Mouse (Mus musculus): ENCODE results near the gene Exoc4. TPM values are rescaled to one million over a fixed set of nuclear protein-coding genes. Genes with fewer than 3 reads are reported as not detected.

Exoc4 gene
- total and polyA plus RNA-seq, 3 experiments: 31.2 to 46.4 (median 41.9) TPM

DNA sequence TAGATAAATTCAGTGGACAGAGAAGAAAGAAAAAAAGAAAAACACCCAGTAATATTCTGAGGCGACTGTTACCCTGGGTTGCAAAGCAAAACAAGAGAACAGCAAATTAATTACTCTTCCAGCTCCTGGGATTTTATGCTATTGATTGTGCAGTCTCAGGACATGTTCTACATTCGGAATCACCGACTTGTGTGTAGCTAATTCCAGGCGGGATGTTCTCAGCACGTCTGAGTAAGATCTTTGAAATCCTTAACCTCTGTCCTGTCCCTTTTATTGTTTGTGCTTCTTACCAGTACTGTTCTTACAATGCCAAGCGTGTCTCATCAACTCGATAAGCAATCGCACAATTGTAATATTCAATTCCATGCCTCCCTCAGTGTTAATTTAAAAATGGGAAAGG is 664.6 kb downstream of the Exoc4 start:
- H3K36me3 ChIP-seq (replicated peaks in 1 of 2; ENCODE audit: control insufficient read depth in 1 of 2, insufficient read depth in 1 of 2, low read length in 1 of 2): peaks cover 0 to 5% of the 10 kb centered on the region in 2 experiments
- TF ChIP-seq MYC (IDR thresholded peaks at IDR 0.05; ENCODE audit: low read depth, low read length): no peak
- no peak for TF ChIP-seq MEF2A (IDR thresholded peaks at IDR 0.05; ENCODE audit: borderline replicate concordance, low read depth, low read length)
- TF ChIP-seq RAD21 (IDR thresholded peaks at IDR 0.05; ENCODE audit: low read depth, low read length): no peak
- no peak for TF ChIP-seq E2F4 (IDR thresholded peaks at IDR 0.05; ENCODE audit: insufficient replicate concordance, low read depth, low read length)

DNA sequence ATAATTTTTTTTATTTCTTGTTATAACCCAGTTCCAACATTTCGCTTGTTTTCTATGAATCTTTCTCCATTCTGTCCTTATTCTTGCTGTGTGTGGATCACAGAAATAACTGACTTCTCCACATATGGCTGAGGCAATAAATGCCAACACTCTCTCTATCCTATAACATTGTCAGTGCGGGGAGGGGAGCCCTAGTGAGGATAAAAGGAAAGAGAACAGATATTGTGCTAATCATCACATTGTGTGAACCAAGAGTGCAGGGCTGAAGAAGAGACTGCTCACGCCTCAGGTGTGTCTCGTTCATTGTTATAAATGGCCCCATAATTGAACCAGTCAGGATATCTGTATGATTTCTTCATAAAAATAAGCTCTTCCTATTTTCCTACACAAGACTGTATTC is 665.1 kb downstream of the Exoc4 start:
- H3K9me3 ChIP-seq (replicated peaks; ENCODE audit: low read length): no peaks in the 10 kb centered on the region
- no peaks in the 10 kb centered on the region for H3K4me1 ChIP-seq (ENCODE audit: control insufficient read depth in 1 of 2, insufficient read depth in 2 of 2)
- no peak overlapping the region for H3K27ac ChIP-seq (ENCODE audit: insufficient read depth, low read depth)
- H3K79me2 ChIP-seq (replicated peaks; ENCODE audit: control insufficient read depth, extremely low read depth, insufficient read depth, poor library complexity, severe bottlenecking): no peaks in the 10 kb centered on the region
- no peak overlapping the region for H3K9ac ChIP-seq (ENCODE audit: insufficient read depth, low read depth)
- in situ Hi-C loops (cut with MboI; ENCODE audit: low pct_ligation_motif_present, low pct_unique_long_range_greater_than_20kb, low sequenced_read_pairs) (no loop called here), dilution Hi-C loops (cut with MboI; ENCODE audit: extremely low pct_ligation_motif_present, extremely low pct_unique_long_range_greater_than_20kb, low sequenced_read_pairs) (no loop called here)
- peaks cover 0 to 5% of the 10 kb centered on the region in 2 experiments for H3K36me3 ChIP-seq (replicated peaks in 1 of 2; ENCODE audit: control insufficient read depth in 1 of 2, insufficient read depth in 1 of 2, low read length in 1 of 2)
- no peak for DNase-seq (ENCODE audit: extremely low read depth)
- H3K4me3 ChIP-seq (replicated peaks in 1 of 3; ENCODE audit: low read depth in 2 of 3, low read length in 2 of 3, poor library complexity in 1 of 3): no peak overlapping the region
- H3K4me2 ChIP-seq (ENCODE audit: insufficient read depth, low read depth, poor library complexity, severe bottlenecking): no peak overlapping the region
- H3K27me3 ChIP-seq (replicated peaks): no peaks in the 10 kb centered on the region
- no peak for TF ChIP-seq JUND (conservative IDR thresholded peaks at IDR 0.05; ENCODE audit: low read depth, low read length)
- TF ChIP-seq SMC3 (IDR thresholded peaks at IDR 0.05; ENCODE audit: low read depth, low read length): no peak
- TF ChIP-seq USF2 (conservative IDR thresholded peaks at IDR 0.05; ENCODE audit: low read depth, low read length): no peak
- TF ChIP-seq MAFK (IDR thresholded peaks at IDR 0.05; ENCODE audit: insufficient replicate concordance, low read length): no peak
- TF ChIP-seq PAX5 (IDR thresholded peaks at IDR 0.05; ENCODE audit: low read length): no peak

More for the DNA sequence above, 664.6 kb downstream of the Exoc4 start:
- no peaks in the 10 kb centered on the region for H3K4me1 ChIP-seq (ENCODE audit: control insufficient read depth in 1 of 2, insufficient read depth in 2 of 2)
- no peak overlapping the region for H3K4me2 ChIP-seq (ENCODE audit: insufficient read depth, low read depth, poor library complexity, severe bottlenecking)
- in situ Hi-C loops (cut with MboI; ENCODE audit: low pct_ligation_motif_present, low pct_unique_long_range_greater_than_20kb, low sequenced_read_pairs) (no loop called here), dilution Hi-C loops (cut with MboI; ENCODE audit: extremely low pct_ligation_motif_present, extremely low pct_unique_long_range_greater_than_20kb, low sequenced_read_pairs) (no loop called here)
- no peak overlapping the region for H3K27ac ChIP-seq (ENCODE audit: insufficient read depth, low read depth)
- H3K79me2 ChIP-seq (replicated peaks; ENCODE audit: control insufficient read depth, extremely low read depth, insufficient read depth, poor library complexity, severe bottlenecking): no peaks in the 10 kb centered on the region
- H3K27me3 ChIP-seq (replicated peaks): no peaks in the 10 kb centered on the region
- H3K9ac ChIP-seq (ENCODE audit: insufficient read depth, low read depth): no peak overlapping the region
- H3K9me3 ChIP-seq (replicated peaks; ENCODE audit: low read length): no peaks in the 10 kb centered on the region
- DNase-seq (ENCODE audit: extremely low read depth): no peak
- H3K4me3 ChIP-seq (replicated peaks in 1 of 3; ENCODE audit: low read depth in 2 of 3, low read length in 2 of 3, poor library complexity in 1 of 3): no peak overlapping the region

DNA sequence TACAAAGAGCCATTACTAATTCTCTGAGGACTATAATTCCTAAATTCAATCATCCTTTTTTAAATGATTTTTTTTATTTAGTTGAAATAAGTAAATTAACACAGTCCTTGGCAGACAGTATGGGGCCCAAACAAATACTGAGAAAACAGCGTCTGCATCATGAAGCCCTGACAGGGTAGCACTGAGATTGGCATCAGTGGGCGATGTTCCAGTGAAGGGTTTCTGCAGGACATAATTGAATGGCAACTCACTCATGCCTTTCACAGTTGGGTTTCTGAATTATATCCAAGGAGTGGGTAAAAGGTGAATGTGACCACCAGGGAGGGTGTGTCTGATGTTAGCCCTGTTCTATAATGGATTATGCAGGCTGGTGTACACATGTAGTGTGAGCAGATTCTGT is 674.7 kb downstream of the Exoc4 start:
- Histone ChIP-seq H3K4me3 (replicated peaks in 1 of 3; ENCODE audit: low read depth in 2 of 3, low read length in 2 of 3, poor library complexity in 1 of 3) (no peak overlapping the region), H3K27ac (ENCODE audit: insufficient read depth, low read depth) (no peak overlapping the region), H3K4me1 (ENCODE audit: control insufficient read depth in 1 of 2, insufficient read depth in 2 of 2) (peaks cover 5 to 18% of the 10 kb centered on the region in 2 experiments; a peak in 3 of 4 replicates), H3K36me3 (replicated peaks in 1 of 2; ENCODE audit: control insufficient read depth in 1 of 2, insufficient read depth in 1 of 2, low read length in 1 of 2) (peaks cover 0 to 9% of the 10 kb centered on the region in 2 experiments), H3K4me2 (ENCODE audit: insufficient read depth, low read depth, poor library complexity, severe bottlenecking) (no peak overlapping the region), H3K79me2 (replicated peaks; ENCODE audit: control insufficient read depth, extremely low read depth, insufficient read depth, poor library complexity, severe bottlenecking) (no peaks in the 10 kb centered on the region), H3K9ac (ENCODE audit: insufficient read depth, low read depth) (no peak overlapping the region), H3K27me3 (replicated peaks) (no peaks in the 10 kb centered on the region), H3K9me3 (replicated peaks; ENCODE audit: low read length) (no peaks in the 10 kb centered on the region)
- TF ChIP-seq SIN3A (IDR thresholded peaks at IDR 0.05; ENCODE audit: low read length): no peak
- no peak for TF ChIP-seq JUND (conservative IDR thresholded peaks at IDR 0.05; ENCODE audit: low read depth, low read length)
- TF ChIP-seq PAX5 (IDR thresholded peaks at IDR 0.05; ENCODE audit: low read length): no peak
- TF ChIP-seq MYC (IDR thresholded peaks at IDR 0.05; ENCODE audit: low read depth, low read length): no peak
- no peak for TF ChIP-seq BHLHE40 (IDR thresholded peaks at IDR 0.05; ENCODE audit: low read depth, low read length)
- no peak for TF ChIP-seq GABPA (IDR thresholded peaks at IDR 0.05; ENCODE audit: insufficient replicate concordance, low read depth, low read length)
- TF ChIP-seq ZKSCAN1 (IDR thresholded peaks at IDR 0.05; ENCODE audit: borderline replicate concordance, low read depth, low read length): no peak
- no peak for TF ChIP-seq EP300 (IDR thresholded peaks at IDR 0.05; ENCODE audit: low read length)
- no peak for TF ChIP-seq ELF1 (IDR thresholded peaks at IDR 0.05; ENCODE audit: low read depth, low read length)
- TF ChIP-seq MAFK (IDR thresholded peaks at IDR 0.05; ENCODE audit: insufficient replicate concordance, low read length): no peak
- TF ChIP-seq POLR2A (IDR thresholded peaks at IDR 0.05; ENCODE audit: low read depth, low read length): no peak
- TF ChIP-seq ZMIZ1 (IDR thresholded peaks at IDR 0.05; ENCODE audit: low read depth, low read length): no peak
- no peak for DNase-seq (ENCODE audit: extremely low read depth)
- in situ Hi-C loops (cut with MboI; ENCODE audit: low pct_ligation_motif_present, low pct_unique_long_range_greater_than_20kb, low sequenced_read_pairs): no loop called here
- dilution Hi-C loops (cut with MboI; ENCODE audit: extremely low pct_ligation_motif_present, extremely low pct_unique_long_range_greater_than_20kb, low sequenced_read_pairs): no loop called here
